Mouse (Mus musculus): ENCODE results near the gene Ift80. TPM values are rescaled to one million over a fixed set of nuclear protein-coding genes. Genes with fewer than 3 reads are reported as not detected.

The Ift80 gene
- polyA plus RNA-seq, 1 experiment: 22.2 TPM

GRCm38 (mm10) chr3:68967404-68967803 lies 37.0 kb downstream of the Ift80 start:
- H3K9me3 ChIP-seq (replicated peaks; ENCODE audit: control insufficient read depth, insufficient read depth, low read length, poor library complexity, severe bottlenecking): peaks cover 6% of the 10 kb centered on the region
- H3K27ac ChIP-seq (ENCODE audit: insufficient read depth, low read length): no peak overlapping the region
- H3K4me1 ChIP-seq (ENCODE audit: control insufficient read depth, insufficient read depth, low read length): no peaks in the 10 kb centered on the region
- no peak for TF ChIP-seq POLR2A (IDR thresholded peaks at IDR 0.05; ENCODE audit: insufficient read depth, low read length)
- no peak for TF ChIP-seq EP300 (IDR thresholded peaks at IDR 0.05; ENCODE audit: insufficient read depth, low read depth, low read length)
- no peak for TF ChIP-seq CTCF (IDR thresholded peaks at IDR 0.05; ENCODE audit: low read depth, low read length)
- peaks cover 9% of the 10 kb centered on the region for H3K36me3 ChIP-seq (ENCODE audit: control insufficient read depth, insufficient read depth, low read length, poor library complexity, severe bottlenecking)
- H3K9ac ChIP-seq (ENCODE audit: low read depth, poor library complexity, severe bottlenecking): no peak overlapping the region
- no peaks in the 10 kb centered on the region for H3K27me3 ChIP-seq (ENCODE audit: control insufficient read depth, insufficient read depth, low read length, poor library complexity, severe bottlenecking)
- no peak overlapping the region for H3K4me3 ChIP-seq (ENCODE audit: low read depth, low read length)

DNA sequence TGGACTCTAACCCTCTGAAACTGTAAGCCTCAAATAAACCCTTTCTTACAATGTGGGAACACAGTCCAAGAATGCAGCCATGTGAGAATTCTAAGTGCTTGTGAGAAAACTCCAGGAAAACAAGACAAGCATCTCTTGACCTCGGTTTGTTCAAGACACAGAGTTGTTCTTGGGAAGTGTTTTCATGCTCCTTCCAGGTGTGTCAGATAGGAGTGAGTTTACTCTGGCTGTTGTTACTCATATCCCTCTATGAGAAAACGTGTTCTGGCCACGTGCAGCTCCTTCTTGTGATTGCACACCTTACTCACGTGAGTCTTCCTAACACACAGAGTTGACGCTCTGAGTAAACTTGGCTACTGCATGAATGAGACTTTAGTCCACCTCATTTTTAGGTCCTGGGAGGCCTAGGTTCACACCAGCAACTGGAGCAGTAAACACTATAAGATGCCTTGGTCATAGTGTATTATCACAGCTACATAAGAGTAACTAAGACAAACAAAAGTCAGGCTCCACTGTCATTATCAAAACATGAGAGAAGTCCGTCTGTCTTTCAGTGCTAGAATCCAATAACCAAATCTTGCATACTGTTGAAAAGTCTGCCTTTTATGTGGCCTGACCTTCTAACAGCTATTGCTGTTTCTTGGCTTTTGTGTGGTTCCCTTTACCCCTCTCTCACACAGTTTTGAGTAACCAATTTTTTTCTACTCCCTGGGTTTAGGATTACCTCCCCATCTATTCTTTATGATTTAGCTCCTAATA lies 37.7 kb downstream of the Ift80 start:
- peaks cover 9% of the 10 kb centered on the region for H3K36me3 ChIP-seq (ENCODE audit: control insufficient read depth, insufficient read depth, low read length, poor library complexity, severe bottlenecking)
- TF ChIP-seq CTCF (IDR thresholded peaks at IDR 0.05; ENCODE audit: low read depth, low read length) (no peak), EP300 (IDR thresholded peaks at IDR 0.05; ENCODE audit: insufficient read depth, low read depth, low read length) (no peak), POLR2A (IDR thresholded peaks at IDR 0.05; ENCODE audit: insufficient read depth, low read length) (no peak)

GRCm38 (mm10) chr3:68964682-68965081 lies 39.7 kb downstream of the Ift80 start:
- H3K4me3 ChIP-seq (ENCODE audit: low read depth, low read length): no peak overlapping the region
- TF ChIP-seq CTCF (IDR thresholded peaks at IDR 0.05; ENCODE audit: low read depth, low read length): peak; percentile 10
- no peak for TF ChIP-seq EP300 (IDR thresholded peaks at IDR 0.05; ENCODE audit: insufficient read depth, low read depth, low read length)
- H3K9ac ChIP-seq (ENCODE audit: low read depth, poor library complexity, severe bottlenecking): no peak overlapping the region
- peaks cover 9% of the 10 kb centered on the region for H3K36me3 ChIP-seq (ENCODE audit: control insufficient read depth, insufficient read depth, low read length, poor library complexity, severe bottlenecking)
- no peak overlapping the region for H3K27ac ChIP-seq (ENCODE audit: insufficient read depth, low read length)
- peaks cover 6% of the 10 kb centered on the region for H3K9me3 ChIP-seq (replicated peaks; ENCODE audit: control insufficient read depth, insufficient read depth, low read length, poor library complexity, severe bottlenecking)
- H3K4me1 ChIP-seq (ENCODE audit: control insufficient read depth, insufficient read depth, low read length): no peaks in the 10 kb centered on the region
- no peaks in the 10 kb centered on the region for H3K27me3 ChIP-seq (ENCODE audit: control insufficient read depth, insufficient read depth, low read length, poor library complexity, severe bottlenecking)

More for the DNA sequence above, 37.7 kb downstream of the Ift80 start:
- no peaks in the 10 kb centered on the region for H3K4me1 ChIP-seq (ENCODE audit: control insufficient read depth, insufficient read depth, low read length)
- peaks cover 6% of the 10 kb centered on the region for H3K9me3 ChIP-seq (replicated peaks; ENCODE audit: control insufficient read depth, insufficient read depth, low read length, poor library complexity, severe bottlenecking)
- no peaks in the 10 kb centered on the region for H3K27me3 ChIP-seq (ENCODE audit: control insufficient read depth, insufficient read depth, low read length, poor library complexity, severe bottlenecking)
- no peak overlapping the region for H3K4me3 ChIP-seq (ENCODE audit: low read depth, low read length)
- H3K9ac ChIP-seq (ENCODE audit: low read depth, poor library complexity, severe bottlenecking): no peak overlapping the region
- H3K27ac ChIP-seq (ENCODE audit: insufficient read depth, low read length): no peak overlapping the region

- Histone ChIP-seq H3K4me3 (ENCODE audit: low read depth, low read length) (no peak overlapping the region), H3K4me1 (ENCODE audit: control insufficient read depth, insufficient read depth, low read length) (no peaks in the 10 kb centered on the region), H3K27ac (ENCODE audit: insufficient read depth, low read length) (no peak overlapping the region), H3K9me3 (replicated peaks; ENCODE audit: control insufficient read depth, insufficient read depth, low read length, poor library complexity, severe bottlenecking) (no peaks in the 10 kb centered on the region), H3K27me3 (ENCODE audit: control insufficient read depth, insufficient read depth, low read length, poor library complexity, severe bottlenecking) (no peaks in the 10 kb centered on the region), H3K9ac (ENCODE audit: low read depth, poor library complexity, severe bottlenecking) (no peak overlapping the region), H3K36me3 (ENCODE audit: control insufficient read depth, insufficient read depth, low read length, poor library complexity, severe bottlenecking) (no peaks in the 10 kb centered on the region)
- TF ChIP-seq POLR2A (IDR thresholded peaks at IDR 0.05; ENCODE audit: insufficient read depth, low read length) (no peak), CTCF (IDR thresholded peaks at IDR 0.05; ENCODE audit: low read depth, low read length) (no peak)
These were observed 47.0 kb downstream of the Ift80 start for GRCm38 (mm10) chr3:68957413-68957812.

DNA sequence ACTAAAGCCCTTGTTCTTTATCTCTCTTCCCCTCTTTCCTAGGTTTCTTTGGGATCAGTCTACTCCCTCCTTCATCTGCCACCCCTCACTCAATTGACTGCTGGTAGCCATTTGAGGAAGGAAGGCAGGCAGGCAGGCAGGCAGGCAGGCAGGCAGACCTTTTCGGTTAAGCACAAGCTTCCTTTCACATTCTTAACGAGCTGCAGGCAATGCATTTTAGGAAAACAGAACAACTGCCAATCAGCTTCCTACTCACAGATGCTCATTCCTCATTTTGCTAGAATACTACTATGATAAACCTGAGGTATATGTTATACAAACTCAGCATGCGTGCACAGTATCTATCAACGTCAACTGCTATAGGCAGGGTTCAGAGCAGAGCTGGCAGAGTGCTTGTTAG lies 47.9 kb downstream of the Ift80 start:
- TF ChIP-seq POLR2A (IDR thresholded peaks at IDR 0.05; ENCODE audit: insufficient read depth, low read length) (no peak), EP300 (IDR thresholded peaks at IDR 0.05; ENCODE audit: insufficient read depth, low read depth, low read length) (no peak), CTCF (IDR thresholded peaks at IDR 0.05; ENCODE audit: low read depth, low read length) (no peak)

DNA sequence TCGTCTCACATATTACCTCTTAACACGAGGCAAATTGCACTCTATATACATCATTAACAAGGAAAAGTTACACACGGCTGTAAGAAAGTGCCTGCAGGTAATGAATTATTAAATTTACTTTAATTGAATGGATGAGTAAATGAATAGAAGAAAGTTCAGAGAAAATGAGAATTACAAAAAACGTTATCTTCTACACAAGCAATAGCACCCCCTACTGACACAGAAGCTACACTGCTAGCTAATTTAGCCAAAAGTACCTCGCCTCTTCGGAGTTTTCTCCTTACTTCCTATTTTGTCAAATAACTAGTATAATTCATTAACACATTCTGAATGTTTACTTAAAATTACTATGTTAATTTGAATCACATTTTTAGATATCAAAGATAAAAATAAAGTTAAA lies 49.9 kb downstream of the Ift80 start:
- Histone ChIP-seq H3K4me3 (ENCODE audit: low read depth, low read length) (no peak overlapping the region), H3K4me1 (ENCODE audit: control insufficient read depth, insufficient read depth, low read length) (no peaks in the 10 kb centered on the region), H3K36me3 (ENCODE audit: control insufficient read depth, insufficient read depth, low read length, poor library complexity, severe bottlenecking) (no peaks in the 10 kb centered on the region), H3K9ac (ENCODE audit: low read depth, poor library complexity, severe bottlenecking) (no peak overlapping the region), H3K27ac (ENCODE audit: insufficient read depth, low read length) (no peak overlapping the region), H3K9me3 (replicated peaks; ENCODE audit: control insufficient read depth, insufficient read depth, low read length, poor library complexity, severe bottlenecking) (no peaks in the 10 kb centered on the region), H3K27me3 (ENCODE audit: control insufficient read depth, insufficient read depth, low read length, poor library complexity, severe bottlenecking) (no peaks in the 10 kb centered on the region)
- TF ChIP-seq CTCF (IDR thresholded peaks at IDR 0.05; ENCODE audit: low read depth, low read length) (no peak), EP300 (IDR thresholded peaks at IDR 0.05; ENCODE audit: insufficient read depth, low read depth, low read length) (no peak), POLR2A (IDR thresholded peaks at IDR 0.05; ENCODE audit: insufficient read depth, low read length) (no peak)

More for the DNA sequence above, 47.9 kb downstream of the Ift80 start:
- H3K4me3 ChIP-seq (ENCODE audit: low read depth, low read length): no peak overlapping the region
- H3K9me3 ChIP-seq (replicated peaks; ENCODE audit: control insufficient read depth, insufficient read depth, low read length, poor library complexity, severe bottlenecking): no peaks in the 10 kb centered on the region
- no peaks in the 10 kb centered on the region for H3K36me3 ChIP-seq (ENCODE audit: control insufficient read depth, insufficient read depth, low read length, poor library complexity, severe bottlenecking)
- H3K27me3 ChIP-seq (ENCODE audit: control insufficient read depth, insufficient read depth, low read length, poor library complexity, severe bottlenecking): no peaks in the 10 kb centered on the region
- no peak overlapping the region for H3K27ac ChIP-seq (ENCODE audit: insufficient read depth, low read length)
- H3K9ac ChIP-seq (ENCODE audit: low read depth, poor library complexity, severe bottlenecking): no peak overlapping the region
- no peaks in the 10 kb centered on the region for H3K4me1 ChIP-seq (ENCODE audit: control insufficient read depth, insufficient read depth, low read length)
